Mouse (Mus musculus) layer of hippocampus, postnatal 25 days (tissue): ENCODE measurements at regions not wholly inside any gene's neighbourhood (a gene's known extent, or its start where the extent isn't known, plus 50 kb on each side); places are given as distances from the start of the nearest gene placed in this dataset.
"Not testable (repeated sequence)": the region's sequence is repeated elsewhere in the genome, so short reads cannot be mapped to it uniquely, and the experiment has no call there.

Experiments
- DNase-seq, 2 experiments: peaks; one replicate each; pipeline ENCODE4 v3.0.0; 2022; ENCODE audit warnings: mixed read lengths in 2 of 2, low spot score in 1 of 2; ENCODE audit errors: extremely low spot score in 1 of 2

- no peak for DNase-seq
Observed at GRCm38 (mm10) chr1:94582526-94582925, 530.2 kb upstream of the Pdcd1 start.

GRCm38 (mm10) chr1:94581650-94582405 lies 529.5 kb upstream of the Pdcd1 start:
- no peak for DNase-seq

GRCm38 (mm10) chr1:94532773-94533541 lies 480.6 kb upstream of the Pdcd1 start:
- DNase-seq, result no peak

GRCm38 (mm10) chr1:94504080-94504520 lies 451.7 kb upstream of the Pdcd1 start:
- no peak for DNase-seq

GRCm38 (mm10) chr1:94503379-94504079 lies 451.2 kb upstream of the Pdcd1 start:
- no peak for DNase-seq

- DNase-seq, result no peak
Observed at GRCm38 (mm10) chr1:94502066-94502861, 449.9 kb upstream of the Pdcd1 start.

- no peak for DNase-seq
Observed at GRCm38 (mm10) chr1:94496992-94497391, 444.6 kb upstream of the Pdcd1 start.

GRCm38 (mm10) chr1:94496341-94496740 lies 444.0 kb upstream of the Pdcd1 start:
- no peak for DNase-seq

- no peak for DNase-seq
Observed at GRCm38 (mm10) chr1:94487062-94487461, 434.7 kb upstream of the Pdcd1 start.

- DNase-seq, result not testable (repeated sequence)
Observed at GRCm38 (mm10) chr1:94469834-94470233, 417.5 kb upstream of the Pdcd1 start.

GRCm38 (mm10) chr1:94423731-94424130 lies 371.4 kb upstream of the Pdcd1 start:
- DNase-seq, result no peak

GRCm38 (mm10) chr1:94413043-94413442 lies 360.7 kb upstream of the Pdcd1 start:
- no peak for DNase-seq

- no peak for DNase-seq
Observed at GRCm38 (mm10) chr1:94366606-94367005, 314.3 kb upstream of the Pdcd1 start.

GRCm38 (mm10) chr1:94356996-94357395 lies 304.6 kb upstream of the Pdcd1 start:
- no peak for DNase-seq

GRCm38 (mm10) chr1:94355873-94356272 lies 303.5 kb upstream of the Pdcd1 start:
- no peak for DNase-seq

GRCm38 (mm10) chr1:94342576-94342975 lies 290.2 kb upstream of the Pdcd1 start:
- DNase-seq, result no peak

- DNase-seq, result no peak
Observed at GRCm38 (mm10) chr1:94341237-94341636, 288.9 kb upstream of the Pdcd1 start.

GRCm38 (mm10) chr1:94318029-94318428 lies 265.7 kb upstream of the Pdcd1 start:
- DNase-seq, result no peak

- DNase-seq, result no peak
Observed at GRCm38 (mm10) chr1:94298395-94298794, 246.0 kb upstream of the Pdcd1 start.

- DNase-seq, result no peak
Observed at GRCm38 (mm10) chr1:94272569-94272968, 220.2 kb upstream of the Pdcd1 start.
